Mouse (Mus musculus): ENCODE measurements at regions not wholly inside any gene's neighbourhood (a gene's known extent, or its start where the extent isn't known, plus 50 kb on each side); places are given as distances from the start of the nearest gene placed in this dataset.

DNA sequence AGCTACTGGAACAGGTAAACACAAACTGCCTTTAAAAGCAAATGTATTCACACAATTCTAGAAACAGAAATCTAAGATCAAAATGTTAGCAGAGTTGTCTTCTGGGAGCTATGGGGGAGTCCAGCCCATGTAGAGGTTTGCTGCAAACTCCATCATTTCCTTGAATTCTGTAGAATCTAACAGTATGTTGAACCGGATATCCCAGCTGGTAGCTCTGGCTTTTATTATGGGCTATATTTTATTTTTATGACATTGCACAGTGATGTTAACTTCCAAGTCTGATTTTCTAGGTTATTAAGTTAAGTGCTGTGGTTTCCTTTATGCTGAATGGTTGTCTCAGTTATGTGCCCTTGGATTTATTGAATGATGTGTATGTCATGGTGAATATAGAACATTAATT, 136.3 kb downstream of the AI429214 start:
- Histone ChIP-seq H3K27ac (replicated peaks) (no peak overlapping the region), H3K27me3 (no peaks in the 10 kb centered on the region), H3K4me2 (replicated peaks) (no peak overlapping the region), H3K9ac (no peak overlapping the region), H3K36me3 (no peaks in the 10 kb centered on the region), H3K9me3 (replicated peaks) (no peaks in the 10 kb centered on the region), H3K4me1 (no peaks in the 10 kb centered on the region), H3K4me3 (replicated peaks) (no peak overlapping the region)
- ATAC-seq (ENCODE audit: insufficient number of reproducible peaks, low FRiP score, low TSS enrichment, low read depth) = no peak
- WGBS = 58% methylated on average over 1 of the region's 1 CpGs

GRCm38 (mm10) chr8:37131988-37132387, 138.6 kb downstream of the AI429214 start:
- Histone ChIP-seq H3K36me3 (no peaks in the 10 kb centered on the region), H3K9ac (no peak overlapping the region), H3K4me1 (no peaks in the 10 kb centered on the region), H3K27me3 (no peaks in the 10 kb centered on the region), H3K4me2 (replicated peaks) (no peak overlapping the region), H3K27ac (replicated peaks) (no peak overlapping the region), H3K9me3 (replicated peaks) (no peaks in the 10 kb centered on the region), H3K4me3 (replicated peaks) (no peak overlapping the region)
- WGBS = 13% methylated on average over 4 of the region's 4 CpGs
- no peak for ATAC-seq (ENCODE audit: insufficient number of reproducible peaks, low FRiP score, low TSS enrichment, low read depth)

GRCm38 (mm10) chr8:37134192-37134964, 141.0 kb downstream of the AI429214 start:
- WGBS = 74% methylated on average over 8 of the region's 8 CpGs
- H3K27ac ChIP-seq (replicated peaks) = no peak overlapping the region
- H3K4me2 ChIP-seq (replicated peaks) = no peak overlapping the region
- H3K4me1 ChIP-seq = no peaks in the 10 kb centered on the region
- no peak for ATAC-seq (ENCODE audit: insufficient number of reproducible peaks, low FRiP score, low TSS enrichment, low read depth)
- H3K9me3 ChIP-seq (replicated peaks) = no peaks in the 10 kb centered on the region
- no peak overlapping the region for H3K4me3 ChIP-seq (replicated peaks)
- no peak overlapping the region for H3K9ac ChIP-seq
- no peaks in the 10 kb centered on the region for H3K36me3 ChIP-seq
- no peaks in the 10 kb centered on the region for H3K27me3 ChIP-seq

DNA sequence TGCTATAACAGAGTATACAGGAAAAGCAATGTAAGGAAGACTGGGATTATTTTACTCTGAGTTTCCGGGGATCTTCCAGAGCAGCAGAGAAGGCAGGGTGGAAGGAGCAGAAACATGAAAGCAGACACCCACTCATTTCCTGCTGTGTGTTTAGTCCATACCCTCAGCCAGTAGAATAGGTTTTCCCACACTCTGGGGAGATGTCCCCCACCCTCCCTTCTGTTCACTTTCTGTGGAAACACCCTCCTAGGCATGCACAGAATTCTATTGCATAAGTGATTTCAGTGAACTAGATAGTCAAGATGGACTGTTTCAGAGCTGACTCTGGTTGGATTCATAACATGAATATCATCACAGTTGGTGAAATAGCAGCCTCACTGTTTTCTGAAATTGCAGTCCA, 156.9 kb downstream of the AI429214 start:
- ATAC-seq (ENCODE audit: insufficient number of reproducible peaks, low FRiP score, low TSS enrichment, low read depth) = no peak
- WGBS = 33% methylated on average over 1 of the region's 1 CpGs
- H3K27me3 ChIP-seq = no peaks in the 10 kb centered on the region

DNA sequence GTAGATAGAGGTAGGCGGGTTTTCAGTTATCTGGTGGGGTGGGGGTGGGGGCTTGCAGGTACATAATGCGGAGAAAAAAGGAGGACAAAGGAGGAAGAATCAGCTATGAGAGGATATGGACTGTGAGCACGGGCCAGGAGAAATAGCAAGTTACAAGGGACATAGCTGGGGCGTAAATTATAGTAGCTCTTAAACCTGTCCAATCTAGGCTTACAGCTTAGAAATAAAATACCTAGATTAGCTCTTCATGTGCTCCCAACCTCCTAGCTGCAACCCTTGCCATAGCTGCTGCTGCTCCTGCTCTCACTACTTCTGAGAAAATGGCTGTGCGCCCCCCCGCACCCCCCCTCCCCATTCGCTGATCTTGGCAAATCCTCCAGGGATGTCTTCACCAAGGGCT, 161.0 kb downstream of the AI429214 start:
- ATAC-seq (ENCODE audit: insufficient number of reproducible peaks, low FRiP score, low TSS enrichment, low read depth) = no peak
- Histone ChIP-seq H3K9me3 (replicated peaks) (no peaks in the 10 kb centered on the region), H3K4me3 (replicated peaks) (no peak overlapping the region), H3K9ac (no peak overlapping the region), H3K27me3 (no peaks in the 10 kb centered on the region), H3K4me1 (no peaks in the 10 kb centered on the region), H3K27ac (replicated peaks) (no peak overlapping the region), H3K4me2 (replicated peaks) (no peak overlapping the region), H3K36me3 (no peaks in the 10 kb centered on the region)
- WGBS = 88% methylated on average over 7 of the region's 7 CpGs

More for the DNA sequence above, 156.9 kb downstream of the AI429214 start:
- Histone ChIP-seq H3K27ac (replicated peaks) (no peak overlapping the region), H3K9me3 (replicated peaks) (no peaks in the 10 kb centered on the region), H3K9ac (no peak overlapping the region), H3K4me2 (replicated peaks) (no peak overlapping the region), H3K4me3 (replicated peaks) (no peak overlapping the region), H3K36me3 (no peaks in the 10 kb centered on the region), H3K4me1 (no peaks in the 10 kb centered on the region)

GRCm38 (mm10) chr8:37154946-37155345, 161.5 kb downstream of the AI429214 start:
- no peak overlapping the region for H3K4me3 ChIP-seq (replicated peaks)
- no peak overlapping the region for H3K27ac ChIP-seq (replicated peaks)
- ATAC-seq (ENCODE audit: insufficient number of reproducible peaks, low FRiP score, low TSS enrichment, low read depth) = no peak
- no peak overlapping the region for H3K9ac ChIP-seq
- H3K4me2 ChIP-seq (replicated peaks) = no peak overlapping the region
- no peaks in the 10 kb centered on the region for H3K27me3 ChIP-seq
- no peaks in the 10 kb centered on the region for H3K4me1 ChIP-seq
- H3K9me3 ChIP-seq (replicated peaks) = no peaks in the 10 kb centered on the region
- 88% methylated on average over 8 of the region's 8 CpGs for WGBS
- H3K36me3 ChIP-seq = no peaks in the 10 kb centered on the region

GRCm38 (mm10) chr8:37159481-37159880, 166.1 kb downstream of the AI429214 start:
- Histone ChIP-seq H3K9ac (no peak overlapping the region), H3K4me3 (replicated peaks) (no peak overlapping the region), H3K9me3 (replicated peaks) (no peaks in the 10 kb centered on the region), H3K27me3 (no peaks in the 10 kb centered on the region), H3K4me1 (no peaks in the 10 kb centered on the region), H3K4me2 (replicated peaks) (no peak overlapping the region), H3K27ac (replicated peaks) (no peak overlapping the region), H3K36me3 (no peaks in the 10 kb centered on the region)
- no peak for ATAC-seq (ENCODE audit: insufficient number of reproducible peaks, low FRiP score, low TSS enrichment, low read depth)
- WGBS = 5% methylated on average over 9 of the region's 9 CpGs

DNA sequence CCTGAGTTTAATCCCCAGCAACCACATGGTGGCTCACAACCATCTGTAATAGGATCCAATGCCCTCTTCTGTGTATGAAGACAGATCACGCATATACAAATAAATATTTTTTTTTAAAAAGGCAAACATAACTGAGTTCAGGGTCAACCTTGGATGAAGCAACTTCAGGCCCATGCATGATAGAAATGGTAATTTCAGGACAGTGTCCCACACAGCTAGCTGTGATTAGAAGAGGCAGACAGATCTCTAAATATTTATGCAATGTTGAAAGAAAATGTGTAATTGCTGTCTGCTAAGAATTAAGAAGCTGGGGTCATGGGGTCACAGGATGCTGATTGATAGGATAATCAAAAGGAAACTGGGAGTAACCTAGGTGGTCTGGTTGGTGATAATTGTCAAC, 203.5 kb downstream of the AI429214 start:
- WGBS = 54% methylated on average over 1 of the region's 1 CpGs
- Histone ChIP-seq H3K9me3 (replicated peaks) (no peaks in the 10 kb centered on the region), H3K36me3 (no peaks in the 10 kb centered on the region), H3K4me2 (replicated peaks) (no peak overlapping the region), H3K4me3 (replicated peaks) (no peak overlapping the region), H3K27me3 (no peaks in the 10 kb centered on the region), H3K9ac (no peak overlapping the region), H3K27ac (replicated peaks) (no peak overlapping the region), H3K4me1 (no peaks in the 10 kb centered on the region)
- no peak for ATAC-seq (ENCODE audit: insufficient number of reproducible peaks, low FRiP score, low TSS enrichment, low read depth)

DNA sequence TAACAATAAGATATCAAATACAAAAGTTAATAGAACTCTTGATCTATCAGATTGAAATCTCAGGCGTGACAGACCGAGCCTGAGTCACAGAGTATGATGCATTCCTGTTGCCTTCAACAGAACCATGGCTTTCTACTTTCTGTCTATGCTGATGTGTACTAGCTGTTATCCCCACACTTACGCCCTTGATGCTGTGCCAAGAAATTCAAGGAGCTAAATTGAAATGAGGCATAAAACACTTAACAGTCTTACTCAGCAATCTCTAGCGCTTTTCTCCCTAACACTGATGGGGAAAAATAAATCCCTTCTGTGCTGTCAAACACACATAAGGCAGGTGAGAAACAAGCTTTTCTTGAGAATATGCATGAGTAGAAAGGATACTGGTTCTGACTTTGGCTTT, 222.5 kb downstream of the AI429214 start:
- Histone ChIP-seq H3K9ac (no peak overlapping the region), H3K4me2 (replicated peaks) (no peak overlapping the region), H3K27me3 (no peaks in the 10 kb centered on the region), H3K4me3 (replicated peaks) (no peak overlapping the region), H3K36me3 (no peaks in the 10 kb centered on the region), H3K4me1 (no peaks in the 10 kb centered on the region), H3K27ac (replicated peaks) (no peak overlapping the region), H3K9me3 (replicated peaks) (no peaks in the 10 kb centered on the region)
- ATAC-seq (ENCODE audit: insufficient number of reproducible peaks, low FRiP score, low TSS enrichment, low read depth) = no peak
- 72% methylated on average over 4 of the region's 4 CpGs for WGBS

GRCm38 (mm10) chr8:37227091-37227490, 233.7 kb downstream of the AI429214 start:
- Histone ChIP-seq H3K27me3 (no peaks in the 10 kb centered on the region), H3K27ac (replicated peaks) (no peak overlapping the region), H3K36me3 (no peaks in the 10 kb centered on the region), H3K9ac (no peak overlapping the region), H3K9me3 (replicated peaks) (no peaks in the 10 kb centered on the region), H3K4me2 (replicated peaks) (no peak overlapping the region), H3K4me3 (replicated peaks) (no peak overlapping the region), H3K4me1 (no peaks in the 10 kb centered on the region)
- no peak for ATAC-seq (ENCODE audit: insufficient number of reproducible peaks, low FRiP score, low TSS enrichment, low read depth)
- 52% methylated on average over 2 of the region's 2 CpGs for WGBS

GRCm38 (mm10) chr8:37237306-37237705, 243.9 kb downstream of the AI429214 start:
- no peaks in the 10 kb centered on the region for H3K4me1 ChIP-seq
- WGBS = 87% methylated on average over 2 of the region's 2 CpGs
- ATAC-seq (ENCODE audit: insufficient number of reproducible peaks, low FRiP score, low TSS enrichment, low read depth) = no peak

DNA sequence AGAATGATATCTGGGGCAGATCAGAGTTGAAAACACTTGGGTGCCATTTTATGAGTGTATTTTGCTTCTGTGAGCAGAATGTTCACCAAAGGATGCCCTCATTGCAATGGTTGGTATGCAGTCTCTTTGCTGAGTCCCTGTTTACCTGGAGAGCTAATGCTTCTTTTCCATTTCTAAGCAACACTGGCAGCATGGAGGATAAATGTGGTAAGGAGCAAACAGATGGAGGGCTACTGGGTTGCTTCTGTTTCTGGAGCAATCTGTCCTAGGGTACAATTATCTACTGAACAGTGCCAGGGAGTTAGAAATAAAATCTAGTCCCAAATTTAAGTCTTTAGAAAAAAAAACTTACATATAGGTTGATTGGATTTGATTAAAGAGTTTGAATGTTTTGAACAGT, 245.9 kb downstream of the AI429214 start:
- Histone ChIP-seq H3K4me3 (replicated peaks) (no peak overlapping the region), H3K9me3 (replicated peaks) (no peaks in the 10 kb centered on the region), H3K9ac (no peak overlapping the region), H3K27ac (replicated peaks) (no peak overlapping the region), H3K27me3 (no peaks in the 10 kb centered on the region), H3K36me3 (no peaks in the 10 kb centered on the region), H3K4me1 (no peaks in the 10 kb centered on the region), H3K4me2 (replicated peaks) (no peak overlapping the region)
- no peak for ATAC-seq (ENCODE audit: insufficient number of reproducible peaks, low FRiP score, low TSS enrichment, low read depth)

More at GRCm38 (mm10) chr8:37237306-37237705, 243.9 kb downstream of the AI429214 start:
- Histone ChIP-seq H3K9me3 (replicated peaks) (no peaks in the 10 kb centered on the region), H3K4me2 (replicated peaks) (no peak overlapping the region), H3K27ac (replicated peaks) (no peak overlapping the region), H3K9ac (no peak overlapping the region), H3K36me3 (no peaks in the 10 kb centered on the region), H3K27me3 (no peaks in the 10 kb centered on the region), H3K4me3 (replicated peaks) (no peak overlapping the region)

Measured in embryonic facial prominence, embryonic 15.5 days (tissue).